Mouse (Mus musculus) lung, postnatal 25 days (tissue): ENCODE data around the gene Ippk.

Experiments used
- DNase-seq: peaks from one replicate; pipeline ENCODE4 v3.0.0; 2022; ENCODE audit warnings: low spot score

Gene Ippk

DNA sequence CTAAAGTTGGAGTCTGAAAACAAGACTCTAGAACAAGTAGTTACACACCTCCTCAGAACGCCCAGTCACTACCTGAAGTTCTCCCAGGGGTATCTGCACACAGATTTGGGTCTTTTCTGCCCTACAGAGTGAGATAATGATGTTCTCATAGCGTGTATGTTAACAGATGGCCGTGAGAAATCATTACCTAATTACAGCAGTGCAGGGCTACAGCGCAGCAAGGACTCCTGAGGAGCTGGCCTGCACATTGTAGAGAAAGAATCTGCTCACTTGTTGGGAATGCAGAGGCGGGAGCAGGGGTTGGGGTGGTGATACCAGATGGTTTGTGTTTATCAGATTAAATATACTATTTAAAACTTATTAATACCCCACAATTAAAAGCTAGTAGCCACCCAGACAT lies 59.5 kb downstream of the Ippk start:
- peak; percentile 30 for DNase-seq

GRCm38 (mm10) chr13:49485388-49485787 lies 64.3 kb downstream of the Ippk start:
- DNase-seq = no peak

DNA sequence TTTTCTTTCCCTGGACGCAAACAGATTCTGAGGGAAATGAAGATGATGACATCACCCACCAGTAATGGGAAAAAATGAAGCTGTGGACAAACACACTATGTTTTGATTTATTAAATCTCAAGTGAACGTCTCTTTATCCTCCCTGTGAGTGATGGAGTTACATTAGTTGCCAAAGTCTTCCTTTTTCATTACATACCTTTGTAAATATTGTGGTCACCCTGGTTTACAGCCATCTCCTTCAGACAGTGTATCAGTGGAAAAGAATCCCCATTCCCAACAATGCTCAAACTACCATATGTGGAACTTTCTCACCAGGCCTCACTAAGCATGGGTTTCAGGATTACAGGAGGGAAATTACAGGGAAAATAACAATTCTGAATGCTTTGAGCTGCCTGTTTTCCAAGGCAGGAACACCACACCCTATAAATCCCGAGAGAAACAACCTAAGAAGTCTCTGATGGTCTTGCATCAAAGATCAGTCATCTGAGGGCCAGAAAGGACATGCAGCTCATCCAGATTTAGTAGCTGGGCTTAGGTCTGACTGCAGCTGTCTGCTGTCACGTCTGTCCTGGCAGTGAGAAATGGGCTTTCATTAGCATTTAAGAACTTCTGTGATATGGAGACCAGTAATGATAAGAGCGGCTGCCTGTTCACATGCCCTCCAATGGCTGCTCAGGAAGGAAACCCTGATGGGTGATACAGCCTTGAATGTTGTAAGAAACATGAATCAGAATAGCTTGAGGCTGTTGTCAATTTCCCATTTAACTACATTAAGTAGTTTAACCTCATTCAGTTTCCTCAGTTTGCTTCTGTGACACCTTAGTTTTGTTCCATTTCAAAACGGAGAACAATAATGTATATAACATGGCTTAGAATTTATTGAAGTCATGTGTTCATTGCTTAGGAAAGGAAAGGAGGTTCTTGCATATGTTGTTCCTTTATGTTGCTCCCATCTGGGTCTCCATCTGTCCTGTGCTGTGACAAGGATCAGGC lies 71.6 kb downstream of the Ippk start, which contains the start of gene Tes3-ps:
TSS of gene Tes3-ps (plus strand) at position 943 of the 993 bp plus-strand sequence.
- DNase-seq = no peak

GRCm38 (mm10) chr13:49504510-49504909 lies 83.5 kb downstream of the Ippk start, which contains the start of gene Ecm2:
Ecm2 (plus strand) TSS chr13:49504810.
- DNase-seq = no peak

DNA sequence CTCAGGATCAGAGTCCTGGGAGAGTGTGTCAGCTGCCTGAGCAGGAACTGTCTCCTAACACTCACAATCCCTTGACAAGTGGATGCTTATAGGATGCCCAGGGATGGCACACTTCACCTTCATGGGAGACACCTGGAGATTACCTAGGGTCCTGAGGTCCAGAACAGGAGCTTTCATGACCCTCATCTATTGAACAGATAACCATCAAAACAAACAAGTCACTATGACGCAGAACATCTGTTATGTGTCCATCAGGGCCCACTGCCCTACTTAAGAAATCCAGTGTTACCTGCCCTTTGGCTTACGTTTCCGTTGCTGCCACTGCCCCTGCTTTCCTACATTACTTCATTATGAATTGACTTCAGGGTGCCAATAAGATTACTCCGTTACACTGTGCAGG lies 84.7 kb downstream of the Ippk start:
- no peak for DNase-seq

GRCm38 (mm10) chr13:49507176-49507575 lies 86.1 kb downstream of the Ippk start:
- DNase-seq = peak; percentile 43
